Mouse (Mus musculus): Measurements from ENCODE around the gene Clip2.
A peak's percentile ranks its signal among the peaks of the same experiment; 100 is the strongest.

Clip2 gene

GRCm38 (mm10) chr5:134552110-134552972 lies at the start of gene Clip2:
Gene Clip2 (minus strand): TSS chr5:134552434.
- peak; percentile 80 for DNase-seq (ENCODE audit: low read depth, low spot score)

DNA sequence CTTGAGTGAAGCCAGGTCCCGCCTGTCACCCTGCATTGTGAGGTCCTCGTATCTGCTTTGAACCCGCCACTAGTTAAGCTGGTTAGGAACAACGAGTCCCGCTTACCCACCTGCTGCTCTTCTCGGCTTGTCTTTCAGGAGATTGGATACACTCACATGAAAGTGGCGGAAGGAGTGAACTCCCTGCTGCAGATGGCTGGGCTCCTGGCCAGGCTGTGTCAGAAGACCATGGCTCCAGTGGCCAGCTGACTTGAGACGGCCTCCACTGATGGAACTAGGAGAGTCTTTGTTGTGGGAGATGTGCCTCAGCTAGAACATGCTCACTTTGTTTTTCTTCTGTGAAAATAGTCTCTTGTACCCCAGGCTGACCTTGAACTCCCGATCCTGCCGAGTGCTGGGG lies 45.5 kb upstream of the Clip2 start:
- no peak for DNase-seq (ENCODE audit: low read depth, low spot score)

GRCm38 (mm10) chr5:134593093-134593492 lies 40.9 kb upstream of the Clip2 start:
- no peak for DNase-seq (ENCODE audit: low read depth, low spot score)

DNA sequence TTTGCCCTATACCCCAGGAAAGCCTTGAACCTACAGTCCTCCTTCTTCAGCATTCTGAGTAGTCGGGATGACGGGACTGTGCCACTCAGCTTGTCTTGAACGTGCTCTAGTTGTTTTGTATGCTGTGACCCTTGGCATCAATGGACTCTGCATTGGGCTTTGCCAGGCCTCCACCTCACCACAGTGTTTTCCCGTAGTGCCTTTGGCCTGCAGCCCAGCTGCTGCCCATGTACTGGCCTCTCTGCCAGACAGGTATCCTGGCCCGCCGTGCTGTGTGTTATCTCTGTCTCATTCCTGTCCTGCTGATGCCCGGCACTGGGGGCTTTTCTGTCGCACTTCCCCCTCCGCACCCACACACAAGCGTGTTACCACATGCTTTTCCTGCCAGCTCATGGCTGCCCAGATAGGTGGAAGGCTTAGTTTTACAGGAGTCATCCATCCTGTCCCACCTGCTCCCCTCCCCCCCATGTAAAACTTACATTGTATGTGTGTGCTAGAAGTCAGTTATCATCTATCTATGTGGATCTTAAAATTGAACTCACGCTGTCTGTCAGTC lies 39.9 kb upstream of the Clip2 start:
- no peak for DNase-seq (ENCODE audit: low read depth, low spot score)

- DNase-seq (ENCODE audit: low read depth, low spot score), result no peak
These were observed 37.7 kb upstream of the Clip2 start for GRCm38 (mm10) chr5:134589900-134590299.

DNA sequence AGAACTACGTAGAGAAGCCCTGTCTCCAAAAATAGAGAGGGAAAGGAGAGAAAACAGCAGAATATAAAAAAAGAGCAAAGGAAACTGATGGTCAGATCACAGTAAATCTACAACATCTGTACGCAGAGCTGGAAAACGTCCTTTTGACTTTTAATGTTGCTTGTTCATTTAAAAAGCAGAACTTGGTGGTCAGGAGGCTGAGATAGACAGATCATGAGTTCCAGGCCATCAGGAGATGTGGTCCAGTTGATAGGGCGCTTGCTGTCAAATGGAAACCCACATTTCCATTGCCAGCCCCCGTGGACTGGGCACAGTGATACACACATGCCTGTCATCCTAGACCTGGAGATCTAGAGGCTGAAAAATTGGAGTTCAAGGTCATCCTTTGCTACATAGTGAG lies 32.6 kb upstream of the Clip2 start:
- no peak for DNase-seq (ENCODE audit: low read depth, low spot score)

GRCm38 (mm10) chr5:134583884-134584213 lies 31.6 kb upstream of the Clip2 start:
- DNase-seq (ENCODE audit: low read depth, low spot score), result no peak

GRCm38 (mm10) chr5:134583006-134583883 lies 31.0 kb upstream of the Clip2 start:
- no peak for DNase-seq (ENCODE audit: low read depth, low spot score)

- DNase-seq (ENCODE audit: low read depth, low spot score), result peak; percentile 96
These were observed 30.1 kb upstream of the Clip2 start for GRCm38 (mm10) chr5:134582221-134582907.

DNA sequence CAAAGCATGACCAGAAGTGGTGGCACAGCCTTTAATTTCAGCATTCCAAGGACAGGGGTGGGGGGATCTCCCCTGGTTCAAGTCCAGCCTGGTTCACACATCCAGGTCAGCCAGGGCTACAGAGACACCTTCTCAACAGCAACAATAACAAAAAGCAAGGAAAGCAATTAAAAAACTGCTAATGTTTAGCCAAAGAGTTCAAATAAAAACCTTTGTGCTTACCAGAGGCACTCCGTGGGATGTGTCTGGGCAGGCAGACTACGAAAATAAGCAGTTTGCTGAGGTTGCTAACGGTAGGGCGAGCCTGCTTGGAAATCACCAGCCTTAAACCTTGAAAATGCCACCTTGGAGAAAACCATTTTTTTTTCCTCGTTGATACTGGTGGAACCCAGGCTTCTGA lies 28.9 kb upstream of the Clip2 start, which contains the start of gene Rfc2:
Rfc2 (plus strand) TSS at position 221 of the 400 bp plus-strand sequence.
- DNase-seq (ENCODE audit: low read depth, low spot score), result no peak

DNA sequence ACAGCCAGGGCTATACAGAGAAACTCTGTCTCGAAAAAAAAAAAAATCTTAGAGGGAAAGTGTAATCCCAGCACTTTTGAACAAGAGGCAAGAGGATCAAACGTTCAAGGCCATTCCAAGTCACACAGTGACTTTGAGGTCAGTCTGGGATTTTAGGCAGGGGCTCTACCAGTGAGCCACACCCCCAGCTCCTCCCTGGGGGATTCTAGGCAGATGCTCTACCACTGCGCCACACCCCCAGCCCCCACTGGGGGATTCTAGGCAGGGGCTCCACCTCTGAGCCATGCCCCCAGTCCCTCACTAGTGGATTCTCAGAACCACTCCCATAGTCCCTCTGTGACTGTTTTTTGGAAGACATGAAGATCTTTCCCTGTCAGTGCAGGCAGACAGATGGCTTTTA lies 26.9 kb upstream of the Clip2 start:
- DNase-seq (ENCODE audit: low read depth, low spot score), result peak; percentile 66

DNA sequence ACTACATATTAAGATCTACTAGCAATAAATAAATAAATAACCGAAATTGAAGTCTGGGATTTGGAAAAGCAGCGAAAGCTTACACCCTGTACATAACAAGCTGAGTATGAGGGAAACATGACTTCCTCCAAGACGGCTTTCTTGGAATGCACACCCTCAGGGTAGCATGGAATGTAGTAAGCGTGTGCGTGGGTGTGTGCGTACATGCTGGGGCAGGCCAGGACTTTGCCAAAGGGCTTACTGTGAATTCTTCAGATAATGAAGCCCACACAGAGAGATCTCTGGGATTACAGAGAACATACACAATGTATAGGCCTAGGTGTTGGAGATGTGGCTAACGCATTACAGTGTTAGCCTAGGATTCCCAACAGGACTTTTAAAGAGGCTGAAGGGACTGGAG lies 25.3 kb upstream of the Clip2 start:
- no peak for DNase-seq (ENCODE audit: low read depth, low spot score)

DNA sequence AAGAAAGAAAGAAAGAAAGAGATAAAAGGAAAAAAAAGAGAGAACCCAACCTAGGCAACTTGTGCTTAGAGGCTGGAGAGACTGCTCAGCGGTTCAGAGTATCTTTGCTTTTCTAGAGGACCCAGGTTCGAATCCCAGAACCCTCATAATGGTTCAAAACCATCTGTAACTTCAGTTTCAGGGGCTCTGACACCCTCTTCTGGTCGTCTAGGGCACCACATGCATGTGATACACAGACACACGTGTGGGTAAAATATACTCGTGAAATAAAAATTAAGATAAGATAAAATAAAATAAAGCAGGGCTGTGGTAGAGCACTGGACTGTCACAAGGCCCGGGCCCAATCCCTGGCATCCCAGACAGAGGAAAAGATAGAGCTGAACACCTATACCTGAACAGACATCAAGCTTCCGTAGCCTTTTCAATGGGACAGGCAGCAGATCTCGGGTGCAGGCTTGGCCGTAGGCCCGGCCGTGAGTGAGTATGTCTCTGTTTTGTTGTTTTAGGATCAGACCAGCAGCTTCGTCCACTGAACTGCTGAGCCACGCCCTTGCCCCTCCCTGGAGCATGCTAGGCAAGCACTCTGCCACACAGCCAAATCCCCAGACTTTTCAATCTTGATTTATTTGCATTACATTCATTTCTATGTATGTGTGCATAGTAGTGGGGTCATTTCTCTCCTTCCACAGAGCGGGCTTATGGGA lies 24.4 kb upstream of the Clip2 start:
- no peak for DNase-seq (ENCODE audit: low read depth, low spot score)

- DNase-seq (ENCODE audit: low read depth, low spot score), result no peak
These were observed 23.6 kb upstream of the Clip2 start for GRCm38 (mm10) chr5:134575833-134576232.

GRCm38 (mm10) chr5:134572508-134573214 lies 20.4 kb upstream of the Clip2 start:
- no peak for DNase-seq (ENCODE audit: low read depth, low spot score)

GRCm38 (mm10) chr5:134571730-134572507 lies 19.7 kb upstream of the Clip2 start:
- peak; percentile 68 for DNase-seq (ENCODE audit: low read depth, low spot score)

DNA sequence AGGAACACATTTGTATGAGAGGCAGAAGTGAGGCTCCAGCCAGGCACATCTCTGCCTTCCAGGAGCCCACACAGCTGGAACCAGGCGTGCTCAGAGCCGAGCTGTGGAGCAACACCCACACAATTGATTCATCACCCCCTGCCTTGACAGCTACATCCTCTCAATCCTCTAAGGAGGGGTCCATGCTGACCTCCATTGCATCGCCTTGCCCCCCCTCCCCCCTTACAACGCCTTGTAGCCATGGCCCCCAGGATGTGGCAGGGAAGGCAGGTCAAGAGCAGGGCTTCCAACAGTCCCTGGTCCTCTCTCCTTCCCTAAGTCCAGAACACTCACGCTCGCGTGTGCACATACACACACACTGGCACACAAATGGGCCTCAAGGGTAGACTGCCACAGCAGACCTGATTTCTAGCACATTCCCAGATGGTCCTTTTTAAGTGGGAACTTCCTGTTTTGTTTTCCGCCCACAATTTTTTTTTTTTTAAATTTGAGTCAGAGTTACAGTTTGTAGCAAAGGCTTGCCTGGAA lies 16.8 kb upstream of the Clip2 start:
- DNase-seq (ENCODE audit: low read depth, low spot score), result no peak

- DNase-seq (ENCODE audit: low read depth, low spot score), result peak; percentile 68
These were observed 15.8 kb upstream of the Clip2 start for GRCm38 (mm10) chr5:134568030-134568429.

DNA sequence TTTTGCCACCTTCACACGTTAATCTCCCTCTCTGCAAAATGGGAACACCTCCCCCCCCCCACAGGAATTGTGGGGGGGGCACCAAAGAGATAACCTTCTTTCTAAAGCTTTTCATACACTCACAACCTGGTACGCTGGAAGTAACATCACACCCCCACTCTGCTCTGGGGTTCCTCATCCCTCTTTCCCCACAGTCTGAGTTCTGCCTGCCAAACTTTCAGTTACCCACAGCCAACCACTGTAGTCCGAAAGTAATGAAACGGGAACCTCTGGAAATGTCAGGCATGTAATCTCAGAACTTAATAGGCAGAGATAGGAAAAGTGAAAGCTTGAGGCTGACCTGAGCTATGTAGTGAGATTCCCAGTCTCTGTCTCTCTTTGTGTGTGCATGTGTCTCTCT lies 15.2 kb upstream of the Clip2 start:
- no peak for DNase-seq (ENCODE audit: low read depth, low spot score)

Measured in ES-CJ7 (cell line).